Mouse (Mus musculus): ENCODE results near the gene Map2k5.

Gene Map2k5

DNA sequence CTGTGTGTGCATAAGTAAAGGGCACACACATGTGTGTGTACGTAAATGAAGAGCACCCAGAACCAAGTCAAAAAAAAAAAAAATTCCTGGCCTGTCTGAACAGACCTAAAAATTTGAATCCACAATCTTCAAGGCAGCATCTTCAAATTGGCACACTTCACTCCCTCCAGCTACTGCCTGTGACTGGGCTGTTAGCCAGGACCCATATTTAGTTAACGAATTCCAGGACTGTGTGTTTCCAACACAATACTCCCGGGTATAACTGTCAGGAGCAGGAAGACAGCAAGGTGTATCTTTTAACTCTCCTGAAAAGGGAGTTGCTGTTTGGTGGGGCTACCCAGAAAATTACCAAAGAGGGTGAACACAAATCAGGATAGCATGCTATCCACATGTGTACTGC, 118.9 kb downstream of the Map2k5 start:
- DNase-seq (ENCODE audit: low spot score in 2 of 2) = no peak

DNA sequence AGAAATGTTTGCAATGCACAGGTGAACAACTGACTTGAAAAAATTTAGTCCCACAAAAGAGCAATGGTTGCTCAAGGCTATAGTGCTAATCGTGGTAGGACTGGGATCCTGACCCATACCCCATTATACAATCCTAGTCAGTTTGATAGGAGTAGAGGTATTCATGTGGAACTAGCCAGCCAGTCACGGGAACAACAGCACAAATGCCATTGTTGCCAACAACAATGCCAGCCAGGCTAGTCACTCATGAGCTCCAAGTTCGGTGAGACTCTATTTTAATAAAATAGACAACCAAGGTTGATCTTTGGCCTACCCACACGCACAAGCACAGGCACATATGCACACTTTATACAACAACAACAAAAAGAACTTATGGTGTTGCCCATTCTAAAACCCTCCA, 120.0 kb downstream of the Map2k5 start:
- no peak for DNase-seq (ENCODE audit: low spot score in 2 of 2)

GRCm38 (mm10) chr9:63250841-63251626, 126.7 kb downstream of the Map2k5 start:
- no peak for DNase-seq (ENCODE audit: low spot score in 2 of 2)

GRCm38 (mm10) chr9:63248095-63248787, 129.5 kb downstream of the Map2k5 start:
- DNase-seq (ENCODE audit: low spot score in 2 of 2) = peak in 1 of 2 experiments; percentile 3

DNA sequence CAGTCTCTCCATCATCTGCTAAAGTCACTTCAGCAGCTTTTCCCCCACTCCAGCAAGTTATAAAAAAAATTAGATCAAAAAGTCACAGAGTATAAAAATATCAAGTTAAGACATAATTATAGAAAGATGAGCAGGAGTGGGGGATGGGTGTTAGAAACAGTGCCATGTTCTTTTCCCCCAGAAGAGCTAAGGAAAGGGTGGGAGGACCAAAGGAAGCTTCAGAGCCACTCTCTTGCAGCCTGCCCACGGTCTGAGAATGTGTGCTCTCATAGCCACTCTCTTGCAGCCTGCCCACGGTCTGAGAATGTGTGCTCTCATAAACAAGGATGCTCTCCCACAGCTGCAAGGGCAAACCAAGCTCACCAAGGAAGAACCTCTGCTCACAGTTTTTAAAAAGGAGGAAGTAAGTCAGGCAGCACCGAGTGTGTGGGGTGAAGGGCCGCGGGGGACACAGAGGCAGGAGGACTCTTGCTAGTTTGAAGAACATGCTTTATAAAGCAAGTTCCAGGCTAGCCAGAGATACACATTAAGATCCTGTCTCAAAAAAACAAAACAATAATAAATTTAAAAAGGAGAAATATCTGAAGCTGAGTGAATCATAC, 131.0 kb downstream of the Map2k5 start:
- peak in 1 of 2 experiments; percentile 18 for DNase-seq (ENCODE audit: low spot score in 2 of 2)

DNA sequence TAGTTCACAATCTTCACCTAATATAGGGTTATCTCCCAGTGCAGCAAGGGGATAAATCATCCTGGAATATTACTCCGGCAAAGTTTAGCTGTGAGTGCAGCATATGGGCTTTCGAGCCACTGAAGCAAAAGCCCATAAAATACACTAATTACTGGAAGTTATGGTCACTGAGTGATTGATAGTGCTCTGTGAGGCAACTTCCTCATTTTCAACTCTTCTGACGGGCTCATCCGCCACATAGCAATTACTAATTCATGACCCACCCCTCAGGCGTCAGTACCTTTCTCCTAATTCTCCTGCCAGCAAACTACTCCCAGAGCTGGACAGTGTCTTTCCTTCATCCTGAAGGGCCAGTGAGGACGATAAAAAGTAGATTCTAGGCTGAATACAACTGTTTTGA, 135.7 kb downstream of the Map2k5 start:
- DNase-seq (ENCODE audit: low spot score in 2 of 2) = no peak

DNA sequence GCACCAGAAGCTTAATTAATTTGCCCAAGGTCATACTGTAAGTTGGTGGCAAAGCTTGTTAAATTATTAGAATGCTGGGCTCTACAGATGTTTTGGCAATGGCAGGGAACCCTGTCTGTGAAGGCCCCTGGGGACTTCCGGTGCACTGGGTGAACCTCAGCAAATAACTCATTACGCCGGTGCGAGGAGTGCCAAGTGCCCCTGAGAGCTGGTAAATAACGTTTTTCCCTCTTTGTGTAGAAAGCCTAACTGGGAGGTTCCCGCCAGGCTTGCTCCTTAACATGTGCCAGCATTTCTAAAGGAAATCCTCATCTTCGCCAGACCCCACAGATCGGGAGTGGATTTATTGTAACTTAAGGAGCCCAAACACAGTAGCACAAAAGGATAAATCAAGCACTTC, 136.5 kb downstream of the Map2k5 start:
- no peak for DNase-seq (ENCODE audit: low spot score in 2 of 2)

DNA sequence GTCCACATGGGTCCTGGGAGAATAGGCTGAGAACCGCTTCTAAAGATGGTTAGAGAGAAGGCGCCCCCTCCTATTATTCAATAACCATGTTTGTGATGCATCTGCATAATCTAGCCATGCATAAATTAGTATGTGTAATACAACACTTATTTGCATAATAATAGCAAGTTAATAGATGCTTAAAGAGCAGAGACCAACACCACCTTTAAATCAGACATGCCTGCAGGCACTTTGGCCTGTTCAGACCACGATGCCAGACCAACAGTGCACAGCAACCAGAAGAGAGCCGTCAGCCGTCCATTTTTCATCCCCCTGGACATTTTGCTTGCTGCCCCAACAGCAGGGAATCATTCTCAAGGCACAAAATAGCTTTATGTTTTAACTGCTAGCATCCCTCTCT, 143.3 kb downstream of the Map2k5 start:
- no peak for DNase-seq (ENCODE audit: low spot score in 2 of 2)

DNA sequence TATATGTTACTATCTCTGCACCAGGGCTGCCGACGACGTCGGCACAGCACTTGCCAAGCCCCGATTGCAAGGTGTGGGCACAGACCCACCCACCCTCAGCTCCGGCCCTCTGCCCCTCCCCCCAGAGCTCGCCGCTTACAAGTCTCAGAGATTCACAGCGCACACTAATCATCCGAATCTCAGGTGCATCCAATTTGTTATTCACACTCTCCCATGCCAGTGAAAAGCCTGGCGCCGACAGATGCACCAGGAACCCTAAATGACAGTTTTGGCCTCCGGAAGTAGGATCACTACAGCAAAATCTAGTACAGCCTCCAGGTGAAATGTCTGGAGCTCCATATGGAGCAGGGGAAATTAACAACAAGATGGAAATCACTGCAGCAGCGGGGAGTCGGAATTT, 147.4 kb downstream of the Map2k5 start:
- no peak for DNase-seq (ENCODE audit: low spot score in 2 of 2)

GRCm38 (mm10) chr9:63229124-63229523, 148.6 kb downstream of the Map2k5 start:
- DNase-seq (ENCODE audit: low spot score in 2 of 2) = no peak

DNA sequence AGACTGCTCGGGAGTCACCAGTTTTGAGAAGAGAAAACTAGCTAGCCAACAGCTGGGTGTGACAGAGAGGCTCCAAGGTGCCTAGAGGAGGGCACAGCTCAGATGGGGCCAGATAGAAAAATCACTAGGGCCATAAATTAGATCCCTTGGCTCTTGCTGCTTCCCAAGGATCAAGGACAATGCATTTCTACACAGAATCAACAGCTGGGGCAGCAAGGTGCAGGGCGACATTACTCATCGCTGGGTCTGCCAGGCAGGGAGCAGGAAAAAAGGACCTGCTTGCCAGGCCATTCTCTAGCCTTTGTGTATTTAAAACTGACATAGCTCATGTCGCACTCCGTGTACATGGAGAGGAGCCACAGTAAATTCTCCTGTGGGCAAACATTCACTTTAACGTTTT, 155.5 kb downstream of the Map2k5 start:
- DNase-seq (ENCODE audit: low spot score in 2 of 2) = no peak

GRCm38 (mm10) chr9:63219851-63220250, 157.9 kb downstream of the Map2k5 start:
- no peak for DNase-seq (ENCODE audit: low spot score in 2 of 2)

DNA sequence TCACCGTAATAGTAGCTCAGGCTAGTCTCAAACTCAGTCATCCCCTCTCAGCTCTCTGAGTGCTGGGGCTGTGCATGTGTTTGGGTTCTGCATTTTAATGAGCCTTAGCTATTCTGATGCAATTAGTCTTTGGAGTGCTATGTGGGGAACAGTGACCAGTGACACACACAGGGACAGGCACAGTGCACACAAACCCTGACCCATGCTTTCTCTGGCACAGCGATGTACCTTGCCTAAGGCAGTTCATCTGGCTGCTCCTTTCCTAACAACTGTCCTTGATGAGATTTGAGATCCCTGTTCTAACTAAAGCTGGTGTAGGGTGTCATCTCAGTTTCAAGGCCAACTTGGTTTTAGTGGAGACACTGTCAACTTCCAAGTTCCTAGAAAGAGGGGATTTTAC, 162.7 kb downstream of the Map2k5 start:
- DNase-seq (ENCODE audit: low spot score in 2 of 2) = no peak

GRCm38 (mm10) chr9:63206769-63207276, 170.9 kb downstream of the Map2k5 start:
- DNase-seq (ENCODE audit: low spot score in 2 of 2) = no peak

GRCm38 (mm10) chr9:63203461-63203860, 174.2 kb downstream of the Map2k5 start:
- no peak for DNase-seq (ENCODE audit: low spot score in 2 of 2)

DNA sequence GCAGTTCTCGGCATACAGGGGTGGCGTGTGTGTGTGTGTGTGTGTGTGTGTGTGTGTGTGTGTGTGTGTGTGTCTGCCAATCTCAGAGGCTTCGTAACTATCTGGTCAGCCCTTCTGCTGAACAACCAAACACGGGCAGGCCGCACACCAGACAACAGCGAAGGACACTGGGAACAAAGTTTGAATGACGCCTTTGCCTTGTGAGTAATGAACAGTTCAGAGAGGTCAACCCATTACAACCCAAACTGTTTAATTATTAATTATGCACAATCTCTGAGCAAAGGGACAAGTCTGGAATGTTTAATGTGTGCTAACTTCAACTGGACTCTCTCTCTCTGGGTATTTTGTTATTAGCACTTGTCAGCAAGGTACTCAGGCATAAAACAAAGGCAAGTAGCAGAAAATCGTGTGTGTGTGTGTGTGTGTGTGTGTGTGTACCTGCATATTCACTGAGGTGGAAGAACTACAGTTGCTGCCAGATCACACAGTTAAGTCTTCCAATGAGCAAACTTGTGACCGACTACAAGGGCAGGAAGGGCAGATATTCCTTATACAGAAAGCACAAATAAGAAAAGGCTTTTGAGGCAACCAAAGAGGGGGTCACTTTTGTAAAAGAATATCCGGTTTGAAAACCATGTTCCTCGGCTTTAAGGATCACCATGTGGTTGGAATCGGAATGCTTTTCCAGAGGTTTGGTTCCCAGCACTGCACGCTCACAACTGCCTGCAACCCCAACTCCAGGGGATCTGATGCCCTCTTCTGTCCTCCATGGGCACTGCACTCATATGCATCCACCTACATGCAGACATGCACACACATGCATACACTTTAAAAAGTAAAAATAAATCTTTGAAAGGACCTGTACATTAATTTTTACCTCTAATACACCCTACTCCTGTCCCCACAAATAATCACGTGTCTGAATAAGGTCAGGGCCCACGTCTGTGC, 176.1 kb downstream of the Map2k5 start:
- no peak for DNase-seq (ENCODE audit: low spot score in 2 of 2)

- no peak for DNase-seq (ENCODE audit: low spot score in 2 of 2)
Measured at GRCm38 (mm10) chr9:63197252-63197651, 180.4 kb downstream of the Map2k5 start.

DNA sequence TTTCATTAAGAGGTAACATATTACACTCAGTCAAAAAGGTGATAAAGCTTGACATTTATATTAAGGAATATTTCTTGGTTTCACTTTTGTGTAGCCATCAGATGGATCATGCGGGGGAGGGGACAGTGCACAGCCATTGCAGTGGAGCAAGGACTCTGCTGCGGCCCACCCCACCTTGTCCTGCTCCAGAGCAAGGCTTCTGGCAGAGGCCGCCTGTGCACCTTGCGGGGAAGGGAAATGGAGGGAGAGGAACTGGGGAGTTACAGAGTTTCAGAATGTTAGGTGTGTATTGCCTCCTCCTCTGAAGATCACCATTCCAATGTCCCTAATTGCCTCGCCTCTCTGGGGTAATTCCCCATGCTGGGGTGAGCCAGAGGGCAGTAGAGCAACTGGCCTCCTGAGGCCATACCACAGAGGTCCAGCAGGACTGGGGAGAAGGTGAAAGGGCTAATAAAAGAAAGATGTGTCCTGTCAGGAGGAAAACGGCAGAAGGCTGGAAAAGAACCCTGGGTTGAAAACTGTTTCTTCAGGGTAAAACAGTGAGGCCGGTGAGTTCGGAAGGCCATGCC, 181.5 kb downstream of the Map2k5 start:
- DNase-seq (ENCODE audit: low spot score in 2 of 2) = no peak

DNA sequence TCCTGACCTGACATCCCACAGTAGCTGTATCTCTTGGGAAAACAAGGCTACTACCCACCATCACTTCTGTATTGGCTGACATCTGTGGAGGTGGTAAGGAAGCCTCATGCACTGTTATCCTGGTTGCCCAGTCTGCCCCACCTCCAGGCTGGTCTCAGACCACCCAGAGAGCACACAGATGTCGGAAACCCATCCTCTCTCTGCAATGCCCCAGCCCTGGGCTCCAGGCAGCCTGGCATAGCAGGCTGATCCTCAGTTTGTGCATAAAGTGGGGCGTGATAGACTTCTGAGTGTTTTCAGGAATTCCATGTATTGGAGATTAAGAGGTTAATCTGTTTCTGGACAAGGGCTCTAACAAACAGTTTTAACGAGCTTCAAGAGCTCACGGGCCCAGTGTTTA, 182.2 kb downstream of the Map2k5 start:
- DNase-seq (ENCODE audit: low spot score in 2 of 2) = no peak

DNA sequence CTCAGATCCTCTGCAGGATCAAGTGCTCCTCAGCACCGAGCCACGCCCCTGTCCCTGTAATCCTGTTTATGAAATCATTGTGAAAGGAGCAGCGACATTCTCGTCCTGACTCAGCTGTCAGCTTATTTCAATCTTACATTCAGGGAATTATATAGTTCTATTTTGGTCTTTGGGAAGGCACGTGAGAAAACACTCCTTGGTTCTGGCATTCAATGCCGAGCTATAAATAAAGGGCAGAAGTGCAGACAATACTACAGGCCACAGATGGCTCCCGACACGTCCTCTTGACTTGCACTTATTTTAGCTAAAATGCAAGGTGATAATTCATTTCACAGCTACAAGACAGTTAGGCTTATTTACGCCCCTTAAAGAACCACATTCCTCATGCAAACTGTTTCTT, 182.9 kb downstream of the Map2k5 start:
- DNase-seq (ENCODE audit: low spot score in 2 of 2) = no peak

DNA sequence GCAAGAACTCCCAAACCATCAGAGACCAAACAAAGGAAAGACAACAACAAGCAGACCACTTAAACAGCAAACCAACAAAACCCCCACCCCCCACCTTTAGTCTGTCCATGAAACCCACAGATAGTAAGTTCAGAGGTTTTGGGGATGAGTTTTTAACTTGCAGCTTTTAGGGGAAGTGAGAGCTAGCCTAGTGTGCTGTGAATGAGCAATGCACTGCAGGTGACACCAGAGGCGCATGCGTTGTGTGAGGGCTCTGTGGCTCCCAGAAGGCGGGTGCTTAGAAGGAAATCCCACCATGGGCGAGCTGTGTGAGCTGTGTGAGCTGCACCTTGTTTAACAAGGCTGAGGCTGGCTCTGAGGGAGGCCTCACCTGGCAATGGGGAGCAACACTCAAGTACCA, 184.9 kb downstream of the Map2k5 start:
- no peak for DNase-seq (ENCODE audit: low spot score in 2 of 2)

All from spleen, postnatal 14 days (tissue).